Mouse (Mus musculus) Muller cell, postnatal 12 days (primary cell): ENCODE results near the gene Creb3l1.
A peak's percentile ranks its signal among the peaks of the same experiment; 100 is the strongest.

Experiments used
- DNase-seq: peaks from one replicate; pipeline ENCODE4 v3.0.0-alpha.2; 2015; ENCODE audit errors: inconsistent ontology term

Gene Creb3l1

GRCm38 (mm10) chr2:92034273-92034672 lies 10.0 kb upstream of the Creb3l1 start:
- no peak for DNase-seq

- DNase-seq = no peak
Measured at GRCm38 (mm10) chr2:92030554-92030953, 6.3 kb upstream of the Creb3l1 start.

- no peak for DNase-seq
Measured at GRCm38 (mm10) chr2:92029387-92030133, 5.3 kb upstream of the Creb3l1 start.

- DNase-seq = no peak
Measured at GRCm38 (mm10) chr2:92027811-92028590, 3.7 kb upstream of the Creb3l1 start.

- DNase-seq = no peak
Measured at GRCm38 (mm10) chr2:92025966-92026365, 1.7 kb upstream of the Creb3l1 start.

GRCm38 (mm10) chr2:92025202-92025601 lies 900 bp upstream of the Creb3l1 start:
- no peak for DNase-seq

- DNase-seq = peak; percentile 73
Measured at GRCm38 (mm10) chr2:92023362-92024273, 684 bp downstream of the Creb3l1 start.

GRCm38 (mm10) chr2:92020676-92021265 lies 3.5 kb downstream of the Creb3l1 start:
- no peak for DNase-seq

- DNase-seq = no peak
Measured at GRCm38 (mm10) chr2:92017440-92017839, 6.9 kb downstream of the Creb3l1 start.

- DNase-seq = peak; percentile 89
Measured at GRCm38 (mm10) chr2:92016981-92017380, 7.3 kb downstream of the Creb3l1 start.

GRCm38 (mm10) chr2:92014891-92015290 lies 9.4 kb downstream of the Creb3l1 start:
- DNase-seq = no peak

GRCm38 (mm10) chr2:92014248-92014647 lies 10.1 kb downstream of the Creb3l1 start:
- no peak for DNase-seq

- DNase-seq = peak; percentile 56
Measured at GRCm38 (mm10) chr2:92012768-92013445, 11.4 kb downstream of the Creb3l1 start.

GRCm38 (mm10) chr2:92011424-92012353 lies 12.6 kb downstream of the Creb3l1 start:
- no peak for DNase-seq

- peak; percentile 91 for DNase-seq
Measured at GRCm38 (mm10) chr2:92008623-92009404, 15.5 kb downstream of the Creb3l1 start.

GRCm38 (mm10) chr2:92007933-92008622 lies 16.2 kb downstream of the Creb3l1 start:
- peak; percentile 100 for DNase-seq

GRCm38 (mm10) chr2:92006983-92007921 lies 17.1 kb downstream of the Creb3l1 start:
- DNase-seq = peak; percentile 95
